Mouse (Mus musculus) layer of hippocampus, postnatal 14 days (tissue): Measurements from ENCODE around the gene Rapgef5. TPM values are rescaled to one million over a fixed set of nuclear protein-coding genes. Genes with fewer than 3 reads are reported as not detected.

ENCODE experiments used
- DNase-seq, 2 experiments: peaks; one replicate each; pipeline ENCODE4 v3.0.0; 2021 to 2022; ENCODE audit warnings: low spot score in 2 of 2, mixed read lengths in 1 of 2
- long read RNA-seq, 2 experiments: library from polyadenylated mRNA; stranded (forward); transcript quantifications; one replicate each; pipeline ENCODE4 v2.0.0; 2021
- total RNA-seq, 2 experiments: library from RNA; stranded (reverse); gene quantifications; 2 replicates each; pipeline ENCODE4 v1.2.3; 2021

Gene Rapgef5
- total RNA-seq: 100 to 1,000 TPM; 123 to 126 TPM
- long read RNA-seq, experiment 1, full-length matches to known transcripts: 5 of 13 reads
- long read RNA-seq, experiment 1, partial matches to known transcripts: 2 of 13 reads
- long read RNA-seq, experiment 1, other reads (novel, unspliced or antisense): 6 of 13 reads
- long read RNA-seq, experiment 2, full-length matches to known transcripts: 6 of 19 reads
- long read RNA-seq, experiment 2, partial matches to known transcripts: 1 of 19 reads
- long read RNA-seq, experiment 2, other reads (novel, unspliced or antisense): 12 of 19 reads

DNA sequence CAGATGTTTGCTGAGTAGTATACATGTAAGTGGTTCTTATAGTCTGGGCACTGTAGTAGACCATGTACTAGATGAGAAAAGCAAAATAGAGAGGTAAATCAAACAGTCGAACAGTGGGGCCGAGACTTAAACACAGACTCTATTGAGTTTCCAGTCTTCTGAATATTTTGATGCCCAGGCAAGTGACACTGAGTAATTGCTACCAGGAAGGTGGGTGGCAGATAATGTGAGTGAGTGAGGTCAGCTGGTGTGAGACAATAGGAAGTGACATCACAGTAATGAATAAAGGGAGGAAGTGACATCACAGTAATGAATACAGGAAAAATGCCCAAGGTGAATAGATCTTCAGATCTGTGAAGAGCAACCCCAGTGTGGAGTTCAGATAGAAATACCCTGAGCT is at the start of gene Rapgef5:
Gene Rapgef5 (plus strand): TSS at position 301 of the 400 bp plus-strand sequence.
- DNase-seq: no peak

DNA sequence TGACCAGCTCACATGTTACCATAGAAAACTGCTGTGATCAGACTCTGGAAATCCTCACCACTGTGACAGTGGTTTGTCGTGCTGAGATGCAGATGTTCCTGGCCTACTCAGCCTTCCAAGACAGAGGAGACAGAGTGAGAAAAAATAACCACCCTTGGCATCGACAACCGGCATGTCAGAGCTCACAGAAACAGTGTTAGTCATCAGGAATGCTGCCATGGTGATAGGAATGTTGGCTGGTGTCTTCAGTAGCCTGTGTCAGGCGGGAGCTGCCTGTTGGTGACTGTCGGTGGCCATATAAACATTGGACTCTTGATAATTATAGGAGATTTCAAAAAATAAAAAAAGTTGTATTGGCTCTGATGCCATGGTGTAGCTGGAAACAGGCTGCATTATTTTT is 48.0 kb upstream of the Rapgef5 start:
- DNase-seq: peak in 1 of 2 experiments; percentile 18

DNA sequence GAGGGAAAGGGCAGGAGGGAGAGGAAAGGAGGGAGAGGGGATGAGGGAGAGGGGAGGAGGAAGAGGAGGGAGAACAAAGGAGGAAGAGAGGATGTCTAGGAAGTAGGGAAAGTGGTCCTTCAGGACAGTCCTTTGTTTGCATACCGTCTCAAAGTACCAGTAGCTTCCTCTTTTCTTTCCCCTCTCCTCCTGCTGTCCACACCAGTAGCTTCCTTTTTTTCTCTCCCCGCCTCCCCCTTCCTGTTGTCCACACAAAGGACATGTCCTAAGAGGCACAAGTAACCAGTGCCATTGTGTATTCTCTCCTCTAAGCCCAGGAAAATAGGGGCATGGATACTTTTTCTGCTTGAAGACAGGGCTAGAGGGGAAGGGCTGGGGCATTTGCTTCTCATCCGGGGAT is 37.3 kb upstream of the Rapgef5 start:
- DNase-seq: no peak

DNA sequence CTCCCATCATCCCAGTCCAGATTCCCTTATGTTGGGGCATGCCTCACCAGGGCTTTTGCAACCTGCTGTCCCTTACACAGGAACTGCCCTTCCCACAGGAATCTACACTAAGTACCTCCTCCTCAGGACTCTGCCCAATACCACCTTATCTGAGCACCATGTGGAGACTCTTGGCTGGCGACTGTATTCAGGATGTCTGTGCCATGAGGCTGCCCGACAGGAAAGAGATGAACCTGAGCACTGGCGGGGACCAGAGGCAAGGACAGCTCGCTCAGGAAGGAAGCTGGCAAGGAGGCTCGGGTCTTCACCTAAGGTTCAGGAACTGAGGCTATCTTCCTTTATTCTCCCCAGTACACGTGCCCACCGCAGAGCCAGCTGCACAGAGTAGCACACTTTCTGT is 36.6 kb upstream of the Rapgef5 start:
- no peak for DNase-seq

DNA sequence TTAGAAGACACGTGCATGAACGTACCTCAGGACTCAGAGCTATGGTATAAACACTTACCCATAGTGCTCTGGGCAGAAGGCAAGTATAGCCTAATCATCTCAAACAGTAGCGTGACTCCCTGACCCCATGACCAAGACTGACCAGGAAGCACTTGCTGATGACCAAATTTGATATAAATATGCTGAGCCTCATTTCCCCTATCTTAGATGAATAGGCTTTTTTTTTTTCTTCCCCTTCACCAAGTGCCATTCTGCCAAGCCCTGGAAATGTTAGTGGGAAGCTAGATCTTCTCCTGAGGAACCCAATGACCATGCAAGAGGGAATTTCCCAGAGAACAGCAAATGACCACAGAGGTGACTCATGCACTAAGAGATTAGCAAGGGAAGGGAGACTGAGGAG is 35.3 kb upstream of the Rapgef5 start:
- no peak for DNase-seq

DNA sequence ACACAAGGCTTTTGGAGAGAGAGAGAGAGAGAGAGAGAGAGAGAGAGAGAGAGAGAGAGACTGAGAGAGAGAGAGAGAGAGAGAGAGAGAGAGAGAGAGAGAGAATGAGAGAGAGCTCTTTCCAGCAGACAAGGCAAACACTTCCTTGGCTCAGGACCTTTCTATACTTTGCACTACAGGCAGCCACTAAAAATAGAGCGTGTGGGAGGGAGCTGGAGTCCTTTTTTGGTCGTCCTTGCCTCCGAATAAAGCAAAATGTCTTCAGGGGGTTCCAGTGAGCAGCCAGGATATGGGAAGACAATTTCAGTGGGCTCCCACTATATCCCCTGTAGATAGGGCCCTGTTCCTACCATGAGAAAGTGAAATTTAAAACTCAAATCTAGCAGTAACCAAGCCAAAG is 33.6 kb upstream of the Rapgef5 start:
- no peak for DNase-seq

DNA sequence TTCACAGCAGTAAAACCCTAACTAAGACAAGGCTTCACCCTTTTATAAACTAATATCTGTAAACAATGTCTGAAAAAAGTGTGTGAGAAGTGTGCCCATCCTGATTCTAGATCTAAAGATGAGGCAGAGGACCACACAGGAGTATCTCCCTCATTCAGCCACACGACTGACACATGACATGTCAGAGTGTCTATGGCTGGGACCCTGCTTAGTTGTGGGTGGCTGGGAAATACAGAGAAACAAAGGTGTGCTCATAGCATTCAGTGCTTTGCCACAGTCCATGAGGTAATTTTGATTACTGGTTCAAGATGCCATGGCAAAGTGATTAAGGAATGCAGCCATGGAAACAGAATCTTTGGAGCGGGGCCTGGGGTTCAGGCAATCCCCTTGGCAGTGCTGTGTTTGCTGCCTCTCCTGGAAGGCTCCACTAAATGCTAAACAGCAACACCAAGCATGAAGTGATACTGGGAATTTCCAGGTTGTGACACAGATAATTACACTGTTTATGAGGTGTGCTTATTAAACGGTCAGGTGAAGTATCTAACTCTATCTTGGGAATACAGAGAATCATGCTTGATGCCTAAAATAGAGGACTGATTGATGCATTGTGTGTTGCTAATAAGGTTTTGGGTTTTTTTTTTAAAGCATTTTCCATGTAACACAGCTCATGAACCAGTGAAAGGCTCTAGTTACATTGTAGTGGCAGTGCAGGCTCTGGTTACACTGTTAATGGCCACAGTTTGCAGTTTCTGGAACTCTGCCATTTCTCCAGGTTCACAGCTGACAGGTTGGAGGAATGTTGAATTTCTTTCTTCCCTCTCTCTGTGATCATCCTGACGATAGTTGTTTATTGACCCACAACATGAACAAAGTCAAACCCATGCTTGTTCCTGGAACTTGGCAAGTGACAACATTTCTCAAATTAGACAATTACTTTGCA is 29.9 kb upstream of the Rapgef5 start:
- no peak for DNase-seq

DNA sequence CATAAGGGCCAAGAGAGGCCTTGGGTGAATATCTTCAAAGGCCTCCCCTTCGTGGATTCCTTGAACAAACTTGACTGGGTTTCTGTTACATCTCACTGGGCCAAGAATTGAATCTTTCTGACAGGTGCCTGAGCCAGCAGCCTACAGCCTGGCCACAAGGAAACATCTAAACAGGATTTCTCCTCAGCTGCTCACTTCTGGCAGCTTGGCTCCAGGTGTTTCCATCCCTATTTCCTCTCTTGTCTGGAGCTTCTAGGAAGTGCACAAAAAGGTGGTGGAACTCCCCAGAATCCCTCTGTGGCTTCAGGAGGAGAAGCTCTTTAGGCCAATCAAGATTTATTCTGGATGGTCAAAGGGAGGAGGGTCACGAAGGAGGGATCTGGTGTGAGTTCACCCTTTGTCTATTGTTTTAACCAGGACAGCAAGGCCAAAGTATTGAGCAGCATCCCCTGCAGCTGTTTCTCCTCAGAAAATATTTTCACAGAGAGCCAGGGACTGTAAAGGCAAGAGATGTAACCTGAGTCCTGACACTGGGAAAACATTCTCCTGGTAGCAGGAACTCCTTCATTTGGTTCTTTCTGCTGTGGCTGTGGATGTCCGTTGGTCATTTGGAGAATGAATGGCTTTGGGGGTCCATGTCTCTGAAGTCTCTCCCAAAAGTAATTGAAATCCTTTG is 19.6 kb upstream of the Rapgef5 start:
- DNase-seq: no peak

DNA sequence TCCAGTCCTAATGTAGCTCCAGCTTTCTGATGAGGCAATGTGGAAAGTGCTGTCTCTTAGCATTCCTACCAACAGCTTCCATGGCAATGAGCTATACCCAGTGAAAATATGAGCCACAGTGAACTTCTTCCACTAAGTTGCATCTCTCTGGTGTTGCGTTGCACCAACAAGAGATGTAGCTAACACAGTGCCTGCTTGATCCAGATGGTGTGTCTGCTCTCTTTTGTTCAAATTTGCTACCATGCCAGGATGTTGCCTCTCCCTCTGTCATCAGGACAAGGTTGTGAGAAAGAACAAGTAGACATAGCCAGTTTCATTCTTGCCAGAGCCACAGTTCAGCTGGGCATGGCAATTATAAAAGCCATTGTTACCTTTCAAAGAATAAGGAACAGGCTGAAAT is 18.9 kb upstream of the Rapgef5 start:
- DNase-seq: peak; percentile 15 to 33

DNA sequence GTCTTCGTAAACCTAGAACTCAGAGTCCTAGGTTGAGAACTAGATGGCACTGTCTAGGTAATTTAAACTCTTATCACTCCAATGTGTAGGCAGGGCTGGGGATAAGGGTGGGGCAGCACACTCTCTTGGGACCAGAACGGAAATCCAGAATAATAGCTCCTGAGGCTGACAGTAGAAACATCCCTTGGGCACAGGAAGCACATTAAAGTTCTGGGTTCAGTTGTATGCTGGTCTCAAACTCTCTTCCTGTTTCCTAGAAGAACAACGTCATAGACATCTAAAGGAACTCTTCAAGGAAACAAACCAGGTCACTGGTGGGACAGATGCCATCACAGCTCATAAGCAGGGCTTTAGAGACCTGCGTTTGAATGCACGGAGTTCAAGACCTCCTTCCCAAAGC is 17.0 kb upstream of the Rapgef5 start:
- DNase-seq: no peak

DNA sequence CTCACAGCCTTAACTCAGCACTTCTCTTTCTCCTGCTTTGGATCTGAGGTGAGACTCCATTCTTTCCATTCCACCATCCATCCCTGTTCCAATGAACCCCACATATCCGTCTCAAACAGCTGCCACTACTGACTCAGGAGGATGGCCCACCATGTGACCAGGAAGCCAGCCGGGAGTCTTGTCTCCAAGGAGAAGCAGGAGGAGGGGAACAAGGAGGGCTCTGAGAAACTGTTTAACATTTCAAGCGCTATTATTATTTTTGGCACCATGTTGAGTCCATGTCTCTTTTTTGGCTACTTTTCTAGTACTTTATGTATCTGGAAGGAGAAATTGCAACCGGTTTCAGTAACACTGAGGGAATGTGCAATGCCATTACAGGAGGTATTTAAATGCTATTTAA is 15.1 kb upstream of the Rapgef5 start:
- DNase-seq: peak; percentile 22 to 43

DNA sequence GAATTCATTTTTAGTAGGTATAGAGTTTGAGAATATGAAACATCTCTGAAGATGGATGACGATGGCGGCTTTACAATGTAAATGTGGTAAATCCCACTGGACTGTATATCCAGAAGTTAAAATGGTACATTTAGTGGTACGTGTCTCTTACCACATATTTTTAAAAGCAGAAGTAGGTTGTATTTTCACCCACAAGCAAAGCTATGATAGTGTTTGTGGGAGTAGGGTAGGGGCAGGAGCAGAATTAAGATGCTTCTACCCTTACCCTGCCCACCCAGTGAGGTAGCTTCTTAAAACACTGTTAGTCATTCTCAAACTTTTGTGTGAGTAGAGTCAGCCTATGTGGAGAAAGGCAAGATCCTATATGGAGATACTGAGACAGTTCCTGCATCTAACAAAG is 13.4 kb upstream of the Rapgef5 start:
- DNase-seq: no peak

DNA sequence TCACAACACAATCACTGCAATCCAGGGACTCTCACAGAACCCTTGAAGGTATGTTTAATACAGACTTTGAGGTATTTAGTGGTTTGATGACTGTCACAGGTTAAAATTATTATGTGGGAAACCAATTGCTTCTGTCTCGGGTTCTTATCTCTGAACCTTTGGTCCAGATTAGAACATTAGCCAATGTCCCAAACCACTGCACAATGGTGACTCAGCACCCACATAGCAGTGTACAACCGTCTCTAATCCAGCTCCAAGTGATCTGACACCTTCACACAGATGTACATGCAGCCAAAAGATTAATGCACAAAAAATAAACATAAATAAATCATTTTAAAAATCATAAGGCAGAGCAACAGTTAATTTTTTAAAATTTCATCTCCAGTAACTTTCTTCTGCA is 11.1 kb upstream of the Rapgef5 start:
- DNase-seq: no peak

DNA sequence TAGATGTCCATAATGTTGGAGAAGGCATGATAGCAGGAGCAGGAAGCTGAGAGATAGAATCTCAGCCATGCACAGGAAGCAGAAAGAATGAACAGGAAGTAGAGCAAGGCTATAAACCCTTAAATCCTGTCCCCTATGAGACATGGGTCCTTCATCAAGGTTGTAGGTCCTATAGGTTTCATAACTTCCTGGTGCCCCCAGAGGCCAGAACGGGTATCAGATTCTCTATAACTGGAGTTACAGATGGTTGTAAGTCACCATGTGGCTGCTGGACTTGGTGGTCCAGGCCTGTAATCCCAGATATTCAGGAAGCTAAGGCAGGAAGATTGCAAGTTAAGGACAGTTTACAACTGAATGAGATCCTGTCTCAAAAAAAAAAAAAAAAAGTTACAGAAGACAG is 8.5 kb upstream of the Rapgef5 start:
- no peak for DNase-seq

DNA sequence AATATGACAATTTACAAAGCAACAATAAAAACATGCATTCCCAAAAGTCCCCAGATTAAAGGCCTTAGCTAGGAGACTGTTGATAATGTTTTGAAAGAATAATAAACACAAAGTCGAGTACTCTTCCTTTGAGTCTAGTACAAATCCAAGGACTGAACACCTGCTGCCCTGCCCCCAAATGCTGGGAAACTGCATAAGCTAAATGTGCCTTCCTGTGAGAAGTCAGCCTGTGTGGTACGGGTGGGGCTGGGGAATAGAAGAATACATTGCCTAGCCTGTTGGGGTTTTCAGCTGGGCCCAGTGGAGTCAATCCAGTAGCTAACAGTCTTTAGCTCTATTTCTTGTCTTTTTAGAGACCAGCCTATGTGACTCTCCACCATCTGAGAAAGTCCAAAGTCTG is 6.4 kb upstream of the Rapgef5 start:
- no peak for DNase-seq

DNA sequence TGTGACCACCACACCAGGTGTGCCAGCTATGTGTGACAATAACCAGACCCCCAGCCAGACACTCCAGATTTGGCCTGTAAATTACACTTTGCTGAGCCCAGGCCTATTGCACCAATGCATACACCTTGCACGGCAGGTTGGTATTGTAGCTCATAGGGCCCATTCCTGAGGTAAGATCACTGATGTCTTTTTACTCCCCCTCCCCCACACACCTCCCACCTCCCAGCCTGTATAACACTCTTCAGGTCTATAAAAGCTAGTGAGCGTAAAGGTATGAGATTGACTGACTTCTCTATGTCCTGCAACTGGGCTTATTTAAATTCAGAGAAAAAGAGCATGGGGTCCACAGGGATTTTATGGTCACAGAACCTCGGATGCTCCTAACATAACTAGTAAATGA is 3.8 kb upstream of the Rapgef5 start:
- DNase-seq: no peak

DNA sequence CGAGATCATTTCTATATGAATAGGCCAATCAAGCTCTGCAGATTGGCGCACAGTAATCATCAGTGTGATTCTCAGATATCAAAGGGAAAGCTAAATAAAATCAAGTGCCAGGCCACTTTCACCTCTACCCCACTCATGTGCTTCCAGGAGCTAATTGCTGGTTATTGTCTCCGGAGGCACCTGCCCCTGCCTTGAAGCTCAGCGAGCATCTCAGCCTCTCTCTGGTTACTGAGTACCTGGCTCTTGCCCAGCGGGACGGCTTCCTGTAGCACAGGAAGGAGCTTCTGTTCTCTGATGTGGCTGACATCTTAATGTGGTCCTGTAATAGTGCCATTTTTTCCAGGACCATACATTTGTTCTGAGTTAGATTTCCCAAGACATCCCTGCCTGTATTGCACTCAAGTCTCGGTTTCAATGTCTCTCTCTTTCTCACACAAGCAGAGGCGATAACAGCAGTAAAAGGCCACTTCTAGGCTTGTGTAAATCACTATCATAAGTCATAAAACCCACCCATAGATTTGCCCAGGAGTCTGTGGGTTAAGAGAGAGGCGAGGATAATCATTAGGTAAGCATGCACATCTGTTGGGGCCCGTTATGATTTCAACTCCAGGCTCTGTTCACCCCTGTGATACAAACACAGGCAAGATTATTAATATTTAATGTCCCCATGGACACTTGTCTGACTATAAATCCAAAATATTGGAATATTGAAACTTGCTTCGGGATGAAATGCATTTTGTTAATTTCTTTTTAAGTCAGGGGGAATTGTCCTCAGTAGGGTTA is 2.9 kb upstream of the Rapgef5 start:
- DNase-seq: no peak

DNA sequence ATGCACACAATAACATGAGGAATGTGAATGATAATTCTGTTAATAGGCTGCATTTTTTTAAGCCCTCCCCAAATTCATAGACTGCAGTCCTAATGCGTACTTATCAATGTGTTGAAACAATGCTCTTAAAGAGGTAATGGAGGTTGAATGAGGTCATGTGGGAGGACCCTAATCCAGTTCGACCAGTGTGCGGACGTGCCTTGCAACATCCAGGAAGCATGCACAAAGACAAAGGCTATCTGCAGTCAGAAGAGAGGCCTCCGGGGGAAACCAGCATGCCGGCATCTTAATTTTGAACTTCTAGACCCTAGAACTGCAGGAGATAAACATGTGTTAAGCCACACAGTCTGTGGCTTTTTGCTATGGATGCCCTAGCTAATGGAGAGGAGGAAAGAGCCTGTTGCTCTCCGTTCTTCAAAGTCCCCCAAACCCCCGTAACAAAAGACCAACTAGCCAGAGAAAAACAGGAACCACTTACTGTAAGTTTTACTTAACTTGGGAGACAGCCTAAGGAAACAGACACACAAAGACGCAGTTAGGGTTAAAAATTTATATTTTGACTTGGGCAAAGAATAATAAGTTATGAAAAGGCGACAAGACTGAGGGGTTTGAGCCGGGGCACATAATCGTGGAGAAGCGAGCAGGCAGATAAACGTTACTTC is 1.1 kb downstream of the Rapgef5 start:
- DNase-seq: no peak

DNA sequence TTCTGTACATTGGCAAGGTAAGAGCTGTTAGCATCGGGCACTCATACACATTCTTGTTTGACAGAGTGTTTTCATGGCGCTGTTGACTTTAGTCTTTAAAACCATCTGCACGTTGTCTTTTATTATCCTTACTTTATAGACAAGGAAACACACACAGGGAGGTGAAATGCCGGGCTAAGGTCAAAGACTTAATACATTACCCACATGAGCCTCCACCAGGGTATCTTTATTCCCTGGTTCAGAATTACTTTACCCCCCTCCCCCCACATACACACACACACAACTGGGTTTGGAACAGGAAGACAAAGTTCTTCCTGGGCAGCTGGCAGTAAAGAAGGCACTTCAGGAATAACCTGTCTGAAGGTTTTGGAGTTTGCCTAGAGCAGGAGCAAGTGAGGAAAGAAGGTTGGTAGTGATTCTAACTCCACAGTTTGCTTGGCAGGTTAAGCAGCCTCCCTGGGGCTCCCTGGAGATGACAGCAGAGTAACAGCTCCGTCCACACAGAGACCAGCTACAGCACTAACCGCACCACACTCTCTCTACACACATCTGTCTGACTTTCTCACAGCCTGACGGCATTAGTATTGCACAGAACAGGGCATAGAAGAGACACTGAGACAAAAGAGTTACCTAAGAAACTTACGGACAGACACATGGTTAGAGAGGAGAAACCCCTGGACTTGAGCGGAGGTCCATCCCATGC is 8.2 kb downstream of the Rapgef5 start:
- no peak for DNase-seq

DNA sequence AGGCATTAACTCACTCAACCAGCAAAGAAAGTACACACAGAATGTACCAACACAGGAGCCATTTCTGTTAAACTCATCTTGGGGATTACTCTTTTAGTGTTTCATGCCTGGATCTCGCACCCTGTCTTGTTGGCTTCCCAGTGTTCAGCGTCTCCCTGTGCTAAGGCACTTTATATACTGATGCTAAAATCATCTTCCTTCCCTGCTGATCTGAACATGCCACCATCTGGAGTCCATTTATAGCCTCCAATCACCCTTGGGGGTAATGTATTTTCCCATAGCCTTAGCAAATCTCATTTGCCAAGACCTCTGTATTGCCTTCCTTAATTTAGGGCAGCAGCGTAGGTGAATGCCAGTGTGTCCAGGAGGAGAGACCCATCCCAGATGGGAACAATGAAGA is 11.6 kb downstream of the Rapgef5 start:
- DNase-seq: no peak
